Mouse (Mus musculus) B cell, adult (primary cell): ENCODE data around the gene Shc3. TPM values are rescaled to one million over a fixed set of nuclear protein-coding genes. Genes with fewer than 3 reads are reported as not detected.

ENCODE experiments used
- total RNA-seq: library from RNA; stranded (reverse); gene quantifications from 4 replicates; pipeline ENCODE4 v1.2.4, GENCODE M21; 2023; ENCODE audit not compliant: inconsistent age

Gene Shc3
- total RNA-seq = not detected in 4 replicates

GRCm38 (mm10) chr13:51568911-51569684 lies at the start of gene Shc3:
Gene Shc3 (minus strand): TSS chr13:51569419.

GRCm38 (mm10) chr13:51408519-51409001 lies 160.7 kb downstream of the Shc3 start, which contains the start of gene S1pr3:
Gene S1pr3 (plus strand): TSS chr13:51408639.

Other genes starting within 250 kb of the Shc3 start
- 48.4 to 63.4 TPM (median 58.1 TPM) in 4 replicates for gene S1pr3, start 160.8 kb downstream of the Shc3 start, total RNA-seq
- 25.4 to 30.5 TPM (median 28.5 TPM) in 4 replicates for gene Cks2, start 75.8 kb upstream of the Shc3 start, total RNA-seq
- 58.6 to 65.1 TPM (median 62.1 TPM) in 4 replicates for gene Secisbp2, start 82.3 kb upstream of the Shc3 start, total RNA-seq
- 226 to 248 TPM (median 236 TPM) in 4 replicates for gene Sema4d, start 224.3 kb upstream of the Shc3 start, total RNA-seq